Mouse (Mus musculus) ES-Bruce4 (cell line): ENCODE measurements at regions not wholly inside any gene's neighbourhood (a gene's known extent, or its start where the extent isn't known, plus 50 kb on each side); places are given as distances from the start of the nearest gene placed in this dataset.

Experiments used
- H3K27ac ChIP-seq: 2 replicates; pipeline ENCODE4 v1.5.1; 2012; ENCODE audit warnings: low read length, inconsistent platforms; ENCODE audit not compliant: insufficient read depth
- H3K27me3 ChIP-seq: 2 replicates; pipeline ENCODE4 v1.6.1; 2012; ENCODE audit warnings: mild to moderate bottlenecking, low read length, inconsistent platforms; ENCODE audit not compliant: control insufficient read depth, poor library complexity, insufficient read depth, severe bottlenecking
- H3K36me3 ChIP-seq: 2 replicates; pipeline ENCODE4 v1.6.1; 2012; ENCODE audit warnings: inconsistent platforms, mild to moderate bottlenecking, low read length, moderate library complexity; ENCODE audit not compliant: control insufficient read depth, poor library complexity, insufficient read depth, severe bottlenecking
- H3K4me1 ChIP-seq: one replicate; pipeline ENCODE4 v1.8.1; 2011; ENCODE audit warnings: low read length; ENCODE audit not compliant: control insufficient read depth, insufficient read depth
- H3K4me3 ChIP-seq: 2 replicates; pipeline ENCODE4 v1.5.1; 2011; ENCODE audit warnings: low read depth, mild to moderate bottlenecking, low read length
- H3K9ac ChIP-seq: 2 replicates; pipeline ENCODE4 v1.6.1; 2012; ENCODE audit warnings: low read depth, mild to moderate bottlenecking, inconsistent platforms; ENCODE audit not compliant: poor library complexity, severe bottlenecking
- H3K9me3 ChIP-seq: replicated peaks from 2 replicates; pipeline ENCODE4 v1.6.1; 2012; ENCODE audit warnings: mild to moderate bottlenecking, low read length, inconsistent platforms; ENCODE audit not compliant: control insufficient read depth, poor library complexity, insufficient read depth, severe bottlenecking
- CTCF ChIP-seq: IDR thresholded peaks from one replicate; pipeline ENCODE4 v1.8.1; 2011; ENCODE audit warnings: low read depth, low read length
- EP300 ChIP-seq: IDR thresholded peaks from 2 replicates; pipeline ENCODE4 v1.6.1; 2011; ENCODE audit warnings: low read depth, low read length; ENCODE audit not compliant: insufficient read depth
- POLR2A ChIP-seq: IDR thresholded peaks from one replicate; pipeline ENCODE4 v1.8.1; 2011; ENCODE audit warnings: low read length; ENCODE audit not compliant: insufficient read depth

DNA sequence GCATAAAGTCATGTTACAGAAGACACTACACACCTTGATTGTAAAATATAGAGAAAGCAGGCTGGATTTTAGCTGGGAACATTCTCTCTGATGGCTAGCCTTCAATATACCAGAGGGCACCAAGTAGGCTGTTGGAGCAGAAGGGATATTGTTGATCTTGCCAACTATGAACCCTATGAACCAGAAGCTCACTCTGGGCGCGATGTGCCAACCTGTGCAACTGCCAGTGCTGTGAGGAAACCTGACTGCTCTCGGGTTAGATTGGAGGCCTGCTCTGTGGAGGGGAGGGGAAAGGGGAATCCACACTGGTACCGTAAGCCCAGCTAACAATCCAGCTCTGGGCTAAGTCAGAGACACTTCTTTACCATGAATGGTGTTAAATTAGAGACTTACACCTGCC is 136.7 kb downstream of the Fam76b start:
- no peak overlapping the region for H3K27ac ChIP-seq
- no peaks in the 10 kb centered on the region for H3K36me3 ChIP-seq
- TF ChIP-seq CTCF (no peak), EP300 (no peak), POLR2A (no peak)
- H3K27me3 ChIP-seq, result no peaks in the 10 kb centered on the region
- H3K4me3 ChIP-seq, result no peak overlapping the region
- no peak overlapping the region for H3K9ac ChIP-seq
- no peaks in the 10 kb centered on the region for H3K9me3 ChIP-seq
- H3K4me1 ChIP-seq, result no peaks in the 10 kb centered on the region

DNA sequence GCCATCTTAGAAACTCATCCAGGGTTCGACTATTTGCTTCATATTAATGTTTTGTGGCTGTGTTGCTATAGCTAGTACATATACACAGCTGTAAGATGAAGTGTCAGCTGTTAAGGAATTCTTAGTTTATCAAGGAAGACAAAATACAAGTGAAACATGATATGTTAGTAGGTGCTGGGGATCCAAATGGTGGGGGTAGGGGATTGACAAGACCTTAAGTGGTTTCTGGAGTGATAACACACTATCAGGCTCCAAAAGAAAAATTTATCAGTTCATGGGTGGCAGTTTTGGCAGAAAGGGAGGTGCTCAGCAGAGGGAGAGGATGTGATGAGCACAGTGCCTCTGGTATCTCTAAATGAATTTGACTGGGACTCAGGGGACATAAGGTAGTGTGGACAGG is 138.7 kb downstream of the Fam76b start:
- no peaks in the 10 kb centered on the region for H3K4me1 ChIP-seq
- no peaks in the 10 kb centered on the region for H3K9me3 ChIP-seq
- no peak for TF ChIP-seq CTCF
- no peak for TF ChIP-seq EP300
- TF ChIP-seq POLR2A, result no peak
- H3K27ac ChIP-seq, result no peak overlapping the region
- no peak overlapping the region for H3K9ac ChIP-seq
- H3K27me3 ChIP-seq, result no peaks in the 10 kb centered on the region
- H3K4me3 ChIP-seq, result no peak overlapping the region
- H3K36me3 ChIP-seq, result no peaks in the 10 kb centered on the region

DNA sequence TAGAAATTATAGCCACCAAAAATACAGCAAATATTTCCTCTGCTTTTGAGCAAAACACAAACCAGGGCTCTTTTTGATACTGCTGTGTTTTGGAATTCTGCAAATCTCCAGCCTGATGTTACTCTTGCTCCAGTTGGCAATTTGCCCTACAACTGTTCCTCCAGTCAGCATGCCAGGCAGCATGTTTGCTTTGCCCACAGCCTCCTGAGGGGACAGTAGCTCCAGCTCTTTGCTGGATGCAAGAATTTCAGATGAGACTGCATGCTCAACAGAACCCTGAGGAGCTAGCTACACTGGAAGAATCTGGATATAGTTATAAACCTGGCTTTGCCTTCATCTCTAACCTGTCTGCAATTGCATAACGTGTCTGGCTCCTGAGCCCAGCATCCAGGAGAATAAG is 141.7 kb downstream of the Fam76b start:
- H3K4me1 ChIP-seq, result no peaks in the 10 kb centered on the region
- TF ChIP-seq CTCF, result no peak
- TF ChIP-seq EP300, result no peak
- TF ChIP-seq POLR2A, result no peak
- H3K36me3 ChIP-seq, result no peaks in the 10 kb centered on the region
- no peak overlapping the region for H3K9ac ChIP-seq
- no peaks in the 10 kb centered on the region for H3K27me3 ChIP-seq
- H3K4me3 ChIP-seq, result no peak overlapping the region
- no peaks in the 10 kb centered on the region for H3K9me3 ChIP-seq
- no peak overlapping the region for H3K27ac ChIP-seq

DNA sequence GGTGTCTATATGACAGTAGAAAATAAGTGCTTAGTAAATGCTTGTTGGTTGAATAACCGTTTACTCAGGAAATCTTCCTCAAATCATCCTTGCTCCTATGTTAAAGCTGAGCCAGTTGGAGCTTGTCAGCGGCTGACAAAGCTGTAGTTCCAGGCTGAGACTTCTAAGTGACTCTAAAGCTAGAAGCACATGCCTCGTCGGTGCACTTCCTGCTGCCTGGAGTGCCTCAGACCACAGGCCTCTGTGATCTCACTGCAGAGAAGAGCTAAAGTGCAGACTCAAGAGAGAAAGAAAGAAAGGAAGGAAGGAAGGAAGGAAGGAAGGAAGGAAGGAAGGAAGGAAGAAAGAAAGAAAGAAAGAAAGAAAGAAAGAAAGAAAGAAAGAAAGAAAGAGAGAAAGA is 146.1 kb downstream of the Fam76b start:
- no peaks in the 10 kb centered on the region for H3K36me3 ChIP-seq
- no peaks in the 10 kb centered on the region for H3K9me3 ChIP-seq
- no peak overlapping the region for H3K27ac ChIP-seq
- no peaks in the 10 kb centered on the region for H3K27me3 ChIP-seq
- TF ChIP-seq POLR2A (no peak), CTCF (no peak), EP300 (no peak)
- no peak overlapping the region for H3K9ac ChIP-seq
- no peak overlapping the region for H3K4me3 ChIP-seq
- H3K4me1 ChIP-seq, result no peaks in the 10 kb centered on the region

DNA sequence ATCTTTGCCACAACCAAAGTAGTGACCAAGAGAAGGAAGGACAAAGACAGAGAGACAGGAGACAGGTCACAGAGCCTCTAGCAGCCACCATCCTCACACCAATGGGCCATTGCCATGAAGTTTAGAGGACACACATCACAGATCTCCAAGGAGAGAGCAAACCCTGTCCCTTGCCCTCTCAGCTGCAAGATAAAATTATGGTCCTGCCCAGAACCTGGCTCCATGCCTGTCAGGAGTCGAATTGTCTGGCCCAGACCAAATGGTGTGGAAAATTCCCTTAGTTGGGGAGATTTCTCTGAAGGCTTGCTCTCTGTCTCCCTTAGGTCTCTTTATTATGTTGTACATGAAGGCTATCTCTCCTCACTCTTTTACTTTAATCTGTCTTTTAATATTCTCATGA is 147.4 kb downstream of the Fam76b start:
- H3K4me1 ChIP-seq, result no peaks in the 10 kb centered on the region
- no peak overlapping the region for H3K27ac ChIP-seq
- no peaks in the 10 kb centered on the region for H3K9me3 ChIP-seq
- H3K36me3 ChIP-seq, result no peaks in the 10 kb centered on the region
- TF ChIP-seq EP300 (no peak), POLR2A (no peak), CTCF (no peak)
- H3K27me3 ChIP-seq, result no peaks in the 10 kb centered on the region
- no peak overlapping the region for H3K9ac ChIP-seq
- H3K4me3 ChIP-seq, result no peak overlapping the region

DNA sequence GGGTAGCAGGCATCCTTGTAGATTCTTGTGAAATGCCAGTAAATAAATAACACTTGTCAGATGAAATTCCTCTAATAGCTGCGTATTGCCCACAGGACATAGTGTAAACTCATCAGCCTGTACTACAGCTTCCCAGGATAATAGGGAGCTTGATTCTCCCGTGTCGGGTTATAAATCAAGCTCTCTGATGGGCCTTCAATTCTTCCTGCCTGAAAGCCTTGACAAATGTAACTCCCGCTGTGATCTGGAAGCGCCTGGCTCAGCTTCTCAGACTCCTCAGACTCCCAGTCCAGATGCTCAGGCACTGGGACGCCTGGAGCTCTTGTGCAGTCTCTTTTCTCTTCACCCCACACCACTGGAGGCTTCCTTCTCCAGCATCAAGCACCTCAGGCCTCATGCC is 151.3 kb downstream of the Fam76b start:
- Histone ChIP-seq H3K4me1 (no peaks in the 10 kb centered on the region), H3K27me3 (no peaks in the 10 kb centered on the region), H3K27ac (no peak overlapping the region), H3K36me3 (no peaks in the 10 kb centered on the region), H3K4me3 (no peak overlapping the region), H3K9me3 (no peaks in the 10 kb centered on the region), H3K9ac (no peak overlapping the region)
- TF ChIP-seq EP300 (no peak), POLR2A (no peak), CTCF (no peak)
